Mouse (Mus musculus): ENCODE measurements around the gene Il2.

Gene Il2

DNA sequence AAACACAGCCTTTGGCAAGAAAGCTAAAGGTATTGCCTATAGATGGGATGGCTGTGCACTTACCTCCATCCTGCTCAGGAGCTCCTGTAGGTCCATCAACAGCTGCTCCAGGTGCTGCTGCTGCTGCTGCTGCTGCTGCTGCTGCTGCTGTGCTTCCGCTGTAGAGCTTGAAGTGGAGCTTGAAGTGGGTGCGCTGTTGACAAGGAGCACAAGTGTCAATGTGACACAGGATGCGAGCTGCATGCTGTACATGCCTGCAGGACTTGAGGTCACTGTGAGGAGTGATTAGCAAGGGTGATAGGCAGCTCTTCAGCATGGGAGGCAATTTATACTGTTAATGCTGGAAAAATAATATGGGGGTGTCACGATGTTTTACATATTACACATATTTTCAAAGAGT is at the start of gene Il2:
Gene Il2 (minus strand): TSS at position 305 of the 400 bp plus-strand sequence.
- no peak for DNase-seq (ENCODE audit: inconsistent age in 2 of 2, low spot score in 1 of 2)

DNA sequence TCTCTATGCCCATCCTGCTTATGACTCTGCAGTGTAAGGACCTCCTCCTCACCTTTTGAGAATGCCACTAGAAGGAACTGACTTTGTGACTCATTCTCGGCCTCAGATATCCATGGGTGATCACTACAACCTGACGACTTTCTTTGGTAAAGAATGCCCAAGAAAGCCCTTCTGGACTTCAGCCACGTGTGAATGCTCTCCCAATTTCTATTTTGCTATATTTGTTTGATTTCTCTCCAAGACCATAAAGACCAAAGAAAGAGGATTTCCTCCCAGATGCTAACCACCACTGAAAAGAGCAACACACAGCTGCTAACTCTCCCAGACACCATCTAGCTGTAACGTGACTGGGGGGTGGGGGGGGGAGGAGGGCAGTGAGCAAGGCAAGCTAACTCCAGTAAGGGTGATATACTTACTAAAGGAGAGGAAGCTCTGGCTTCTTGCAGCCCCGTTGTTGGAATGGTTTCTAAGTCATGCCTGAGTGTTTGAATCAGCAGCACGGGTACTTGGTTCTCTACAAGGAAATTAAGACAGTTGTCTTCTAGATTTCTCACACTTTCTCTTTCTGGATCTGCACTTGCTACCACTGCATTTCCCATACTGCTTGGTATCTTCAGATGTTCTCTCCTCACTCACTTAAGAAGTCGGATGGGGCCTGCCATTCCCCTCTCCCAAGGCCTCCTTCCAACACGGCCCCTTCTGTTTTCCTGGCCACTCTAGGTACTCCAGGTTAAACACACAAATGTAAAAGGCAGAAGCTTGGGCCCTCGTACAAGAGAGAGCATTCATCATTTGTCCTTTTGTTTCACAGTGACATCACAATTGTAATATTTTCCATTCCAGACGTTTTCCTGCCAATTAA is 49.2 kb upstream of the Il2 start:
- DNase-seq (ENCODE audit: inconsistent age in 2 of 2, low spot score in 1 of 2), result no peak

DNA sequence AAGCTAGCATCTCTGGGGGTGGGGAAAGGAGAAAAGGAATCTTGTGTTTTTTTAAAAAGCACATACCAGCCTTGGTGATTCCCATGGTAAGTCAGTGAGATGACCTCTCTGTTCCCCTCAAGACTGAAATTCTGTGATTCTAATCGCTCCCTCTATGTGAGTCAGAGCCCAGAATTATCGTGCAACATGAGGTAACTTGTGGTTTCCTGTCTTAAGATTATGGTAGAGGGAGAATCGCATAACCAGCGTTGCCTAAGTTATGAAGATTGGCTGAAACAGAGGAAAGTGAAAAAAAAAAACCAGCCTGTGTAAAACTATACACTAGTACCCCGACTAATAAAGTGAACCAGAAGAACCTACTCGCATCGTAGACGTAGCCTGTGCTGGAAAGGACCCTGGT is 47.5 kb upstream of the Il2 start:
- no peak for DNase-seq (ENCODE audit: inconsistent age in 2 of 2, low spot score in 1 of 2)

DNA sequence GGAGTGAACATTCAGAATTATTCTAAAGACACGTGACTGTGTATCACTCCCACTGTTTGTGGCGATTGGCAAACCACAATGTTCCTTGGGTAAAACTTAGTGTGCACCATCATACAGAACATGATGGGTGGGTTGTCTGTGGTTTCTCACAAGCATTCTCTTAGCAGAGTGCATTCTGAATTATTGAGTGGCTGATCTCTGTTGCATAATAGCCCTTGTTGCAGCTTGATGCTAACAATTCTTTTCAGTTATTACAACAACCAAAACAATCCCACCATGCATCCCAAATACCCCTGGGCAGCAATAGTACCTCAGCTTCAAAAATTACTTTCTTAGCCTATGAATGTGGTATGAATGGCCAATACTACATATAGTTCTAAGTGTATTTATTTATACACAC is 43.5 kb upstream of the Il2 start:
- no peak for DNase-seq (ENCODE audit: inconsistent age in 2 of 2, low spot score in 1 of 2)

DNA sequence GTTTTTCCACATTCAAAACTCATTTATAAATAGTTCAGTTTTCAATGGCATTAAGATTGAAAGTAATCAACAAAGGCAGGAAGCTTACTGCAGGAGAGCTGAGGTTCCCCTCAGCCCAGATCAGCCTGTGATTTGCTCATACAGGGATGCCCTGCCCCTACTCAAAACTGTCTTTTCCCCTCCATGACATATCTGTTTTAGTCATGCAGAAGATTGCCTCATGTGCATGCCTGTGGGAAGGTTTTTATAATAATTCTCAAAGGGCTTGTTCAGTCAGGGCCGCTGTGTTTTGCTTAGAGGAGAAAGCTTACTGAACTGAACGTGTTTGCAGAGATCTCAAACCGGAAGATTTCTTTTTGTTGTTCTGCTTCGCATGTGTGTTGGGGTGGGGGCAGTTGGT is 35.3 kb upstream of the Il2 start:
- DNase-seq (ENCODE audit: inconsistent age in 2 of 2, low spot score in 1 of 2), result no peak

DNA sequence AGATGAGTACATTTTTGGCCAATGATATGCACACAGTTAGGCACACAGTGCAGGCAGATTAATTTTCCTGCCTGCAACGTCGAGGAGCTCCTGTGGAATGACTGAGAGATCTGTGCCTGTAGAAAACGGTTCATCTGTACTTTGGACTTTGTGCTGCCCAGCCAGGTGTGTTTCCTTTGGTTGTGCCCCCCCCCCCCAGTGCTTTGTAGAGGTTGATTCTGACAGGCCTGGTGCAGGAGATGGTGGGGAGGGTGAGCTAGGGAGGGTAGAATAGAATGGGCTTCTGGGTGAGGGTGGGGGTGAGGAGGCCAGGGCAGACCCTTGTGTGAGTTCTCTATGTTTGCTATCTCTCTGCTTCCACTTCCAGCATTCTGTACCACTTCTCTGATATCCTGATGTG is 32.5 kb upstream of the Il2 start:
- no peak for DNase-seq (ENCODE audit: inconsistent age in 2 of 2, low spot score in 1 of 2)

DNA sequence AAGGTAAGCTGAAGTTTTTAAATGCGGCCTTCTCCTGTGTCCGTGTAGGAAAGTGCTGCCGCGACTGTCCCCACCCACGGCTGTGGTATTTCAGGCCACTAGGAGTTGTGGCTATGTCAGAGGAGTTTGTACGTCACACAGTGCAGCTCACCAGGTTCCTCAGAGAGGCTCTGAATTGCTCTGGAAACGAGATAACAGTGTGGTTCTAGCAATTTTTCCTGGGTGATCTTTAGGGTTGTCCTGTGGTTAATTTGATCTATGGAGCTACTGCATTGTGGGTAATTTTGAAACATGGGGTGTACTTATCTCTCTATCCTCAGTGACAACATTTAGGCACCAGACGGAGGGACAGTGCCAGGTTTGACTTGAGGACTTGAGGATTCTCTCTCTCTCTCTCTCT is 31.3 kb upstream of the Il2 start:
- peak in 1 of 2 experiments; percentile 13 for DNase-seq (ENCODE audit: inconsistent age in 2 of 2, low spot score in 1 of 2)

DNA sequence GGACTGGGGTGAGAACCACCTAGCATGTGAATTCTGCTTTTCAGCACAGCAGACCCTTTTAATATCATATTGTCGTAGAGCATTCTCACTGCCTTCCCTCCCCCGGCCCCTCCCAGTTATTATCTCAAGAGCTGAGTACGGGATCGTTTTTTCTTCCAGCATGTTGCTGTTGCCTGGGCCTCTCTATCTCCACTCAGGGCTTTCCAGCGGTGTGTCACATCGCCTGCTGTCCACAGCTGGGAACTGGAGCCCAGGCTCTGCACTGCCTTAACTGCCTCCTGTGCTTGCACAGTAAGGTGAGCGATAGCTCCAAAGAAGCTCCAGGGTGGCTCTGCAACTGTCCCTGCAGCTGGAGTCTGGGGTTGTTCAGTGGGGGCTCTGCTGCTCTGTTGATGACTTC is 28.6 kb upstream of the Il2 start:
- DNase-seq (ENCODE audit: inconsistent age in 2 of 2, low spot score in 1 of 2), result no peak

DNA sequence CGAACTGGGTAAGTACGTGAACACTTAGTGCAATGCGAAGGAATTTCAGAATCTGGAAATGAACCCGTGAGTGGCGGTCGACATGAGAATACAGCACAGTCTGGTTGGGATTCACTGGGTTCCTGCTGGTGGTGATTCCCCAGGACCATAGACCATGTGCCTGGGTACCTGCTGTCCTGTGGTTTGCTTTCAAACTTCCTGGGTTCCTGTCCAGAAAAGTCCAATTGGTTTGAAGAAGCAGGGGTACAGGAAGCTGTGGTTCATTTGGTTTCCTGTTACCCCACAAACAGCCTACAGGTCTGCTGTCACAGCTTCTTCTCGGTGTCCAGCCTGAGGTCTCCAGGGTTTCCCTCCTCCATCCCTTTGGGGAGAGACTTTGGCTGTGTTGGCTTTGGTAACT is 27.2 kb upstream of the Il2 start:
- DNase-seq (ENCODE audit: inconsistent age in 2 of 2, low spot score in 1 of 2), result no peak

DNA sequence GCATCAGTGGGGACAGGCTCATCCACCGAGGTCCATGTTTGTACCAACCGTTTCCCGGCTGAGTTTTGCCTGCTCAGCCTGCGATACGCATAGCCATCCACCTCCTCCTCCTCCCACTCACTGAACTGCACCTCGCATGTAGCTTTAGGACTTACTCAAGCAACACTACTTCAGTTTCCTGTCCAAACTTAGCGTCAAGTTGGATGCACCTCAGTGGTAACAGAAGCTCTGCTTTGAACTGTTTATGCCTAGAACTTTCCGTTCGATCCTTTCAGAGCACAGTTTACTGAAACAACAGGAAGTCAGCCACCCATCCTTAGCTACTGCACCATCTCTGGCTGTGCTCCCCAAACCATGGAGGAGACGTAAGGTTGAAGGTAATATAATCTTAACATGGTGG is 26.5 kb upstream of the Il2 start:
- no peak for DNase-seq (ENCODE audit: inconsistent age in 2 of 2, low spot score in 1 of 2)

DNA sequence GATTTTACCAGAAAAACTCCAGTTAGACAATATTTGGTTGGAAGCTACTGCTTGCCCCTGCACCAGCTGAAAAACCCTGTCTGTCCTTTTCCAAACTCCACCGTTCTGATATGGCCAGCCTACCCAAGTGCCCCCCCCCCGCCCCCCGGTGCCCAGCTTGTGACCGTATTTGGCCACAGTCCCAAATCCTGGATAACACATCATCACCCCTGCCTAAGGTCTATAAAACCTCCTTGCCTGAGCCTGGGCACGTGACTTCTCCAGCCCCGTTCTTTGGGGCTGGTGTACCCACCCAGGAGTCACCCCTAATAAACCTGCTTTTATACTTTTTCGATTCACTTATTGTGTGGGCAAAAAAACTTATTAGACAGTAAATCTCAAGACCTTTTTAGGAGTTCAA is 21.1 kb upstream of the Il2 start:
- no peak for DNase-seq (ENCODE audit: inconsistent age in 2 of 2, low spot score in 1 of 2)

DNA sequence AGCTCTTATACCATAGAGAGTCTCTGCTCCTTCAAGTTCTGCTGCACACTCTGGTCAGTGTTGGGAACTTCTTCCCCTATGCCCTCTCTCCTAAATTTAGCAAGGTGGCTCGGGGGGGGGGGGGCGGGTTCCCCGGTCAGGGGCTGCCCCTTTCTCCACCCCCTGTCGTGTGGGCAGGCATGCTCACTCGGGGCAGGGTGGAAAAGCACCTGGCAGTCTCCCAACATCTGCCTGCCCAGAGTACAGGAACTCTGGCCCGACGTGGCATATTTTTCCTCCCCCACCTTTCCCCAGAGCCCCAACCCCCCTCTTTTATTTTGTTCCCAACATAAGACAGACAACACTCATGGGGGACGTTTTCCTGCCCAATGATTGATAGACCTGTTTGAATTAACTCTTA is 20.6 kb upstream of the Il2 start:
- DNase-seq (ENCODE audit: inconsistent age in 2 of 2, low spot score in 1 of 2), result no peak

DNA sequence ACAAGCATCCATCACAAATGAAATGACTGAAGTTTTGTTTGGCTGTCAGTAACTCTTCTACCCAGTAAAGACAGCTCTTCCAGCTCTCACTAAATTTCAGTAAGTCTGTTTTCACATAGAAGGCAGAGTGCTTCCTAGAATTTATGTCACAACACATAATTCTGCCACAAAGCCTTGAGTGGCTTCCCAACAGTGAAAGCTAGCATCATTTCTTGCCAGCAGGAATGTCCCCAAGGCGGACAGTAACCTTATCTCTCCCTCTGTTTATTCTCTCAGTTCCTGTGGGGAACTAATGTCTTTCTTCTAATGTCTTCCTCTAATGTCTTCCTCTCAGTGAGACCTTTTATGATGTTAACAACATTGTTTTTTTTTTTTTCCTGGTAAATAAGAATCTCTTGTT is 19.2 kb upstream of the Il2 start:
- DNase-seq (ENCODE audit: inconsistent age in 2 of 2, low spot score in 1 of 2), result no peak

DNA sequence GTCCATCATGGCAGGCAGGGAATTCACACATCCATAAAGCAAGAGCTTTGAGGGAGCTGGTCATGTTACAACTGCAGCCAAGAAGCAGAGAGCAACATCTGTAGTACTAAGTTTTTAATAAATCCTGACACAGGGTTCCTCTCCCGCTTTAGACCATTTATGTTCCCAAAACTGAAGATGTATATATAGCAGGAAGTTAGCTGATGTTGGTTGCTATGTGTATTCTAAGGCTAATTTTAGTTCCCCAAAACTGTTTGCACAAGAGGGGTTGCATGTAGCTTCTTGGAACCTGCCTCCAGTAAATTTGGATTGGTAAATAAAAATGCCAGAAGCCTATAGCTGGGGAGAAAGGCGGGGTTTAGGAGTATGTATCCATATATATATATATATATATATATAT is 16.1 kb upstream of the Il2 start:
- no peak for DNase-seq (ENCODE audit: inconsistent age in 2 of 2, low spot score in 1 of 2)

DNA sequence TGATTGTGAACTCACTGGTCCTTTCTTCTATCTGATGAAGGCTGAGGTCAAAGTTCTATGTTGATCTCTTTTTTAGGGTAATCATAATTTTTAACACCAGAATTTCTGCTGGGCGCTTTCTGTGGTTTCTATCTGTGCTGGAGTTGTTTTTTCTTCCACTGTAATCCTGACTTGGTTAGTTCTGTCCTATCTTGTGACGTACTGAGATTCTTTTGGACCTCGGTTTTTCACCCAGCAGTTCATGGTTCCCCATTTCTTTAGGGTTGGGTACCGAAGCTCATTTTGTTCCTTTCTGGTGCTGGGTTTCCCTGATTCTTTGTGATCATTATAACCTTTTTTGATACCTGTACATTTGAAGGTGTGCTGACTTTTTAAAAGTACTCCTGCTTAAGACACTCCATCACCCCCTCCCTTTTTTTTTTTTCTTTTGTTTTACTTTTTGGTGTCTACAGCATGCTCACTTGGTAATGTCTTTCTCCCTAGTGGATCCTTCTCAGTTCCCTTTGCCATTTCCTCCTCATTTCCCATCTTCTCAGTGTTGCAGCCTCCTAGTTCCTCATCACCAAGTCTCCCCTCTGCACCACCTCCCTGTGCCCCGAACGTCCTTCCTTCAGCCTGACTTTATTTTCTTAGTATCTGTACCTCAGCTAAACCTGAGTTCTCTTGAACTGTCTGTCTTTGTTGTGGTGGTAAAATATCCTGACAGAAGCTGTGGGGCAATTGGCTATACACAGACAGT is 14.6 kb upstream of the Il2 start:
- no peak for DNase-seq (ENCODE audit: inconsistent age in 2 of 2, low spot score in 1 of 2)

DNA sequence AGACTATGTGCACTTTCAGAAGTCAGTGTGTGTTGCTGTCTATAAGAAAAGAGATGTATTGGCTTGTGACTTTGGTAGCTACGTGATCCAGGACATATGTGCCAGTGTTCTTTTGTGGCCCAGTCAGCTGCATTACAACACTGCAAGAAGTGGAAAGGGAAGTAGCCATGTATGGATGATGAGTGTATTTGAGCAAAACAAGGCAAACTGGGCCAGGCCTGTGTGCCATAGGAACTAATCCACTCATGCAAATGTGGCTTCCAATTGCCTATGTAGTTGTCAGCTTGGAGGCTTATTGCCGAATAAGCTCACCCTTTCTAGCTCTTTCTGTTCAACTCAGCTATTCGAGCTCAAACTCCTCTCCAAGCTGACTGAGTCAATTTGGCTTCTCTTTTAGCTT is 13.4 kb upstream of the Il2 start:
- DNase-seq (ENCODE audit: inconsistent age in 2 of 2, low spot score in 1 of 2), result peak in 1 of 2 experiments; percentile 23

DNA sequence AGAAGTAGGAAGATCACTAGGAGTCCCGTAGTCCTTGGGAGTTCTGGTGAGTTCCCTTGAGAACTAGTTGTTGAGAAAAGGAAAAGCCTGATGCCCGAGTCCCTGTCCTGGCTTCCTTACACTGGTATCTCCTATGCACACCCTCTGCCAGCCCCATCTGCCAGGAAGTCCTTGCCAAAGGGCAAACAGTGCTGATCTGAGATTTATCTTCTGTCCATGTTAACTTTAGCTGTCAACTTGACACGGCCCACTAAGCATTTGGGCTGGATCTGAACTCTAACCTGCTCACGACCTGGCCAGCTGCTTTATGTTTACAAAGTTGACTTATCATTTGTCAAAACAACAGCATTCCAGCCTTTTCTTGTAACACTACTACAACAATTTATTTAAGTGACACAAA is 11.5 kb upstream of the Il2 start:
- DNase-seq (ENCODE audit: inconsistent age in 2 of 2, low spot score in 1 of 2), result no peak

DNA sequence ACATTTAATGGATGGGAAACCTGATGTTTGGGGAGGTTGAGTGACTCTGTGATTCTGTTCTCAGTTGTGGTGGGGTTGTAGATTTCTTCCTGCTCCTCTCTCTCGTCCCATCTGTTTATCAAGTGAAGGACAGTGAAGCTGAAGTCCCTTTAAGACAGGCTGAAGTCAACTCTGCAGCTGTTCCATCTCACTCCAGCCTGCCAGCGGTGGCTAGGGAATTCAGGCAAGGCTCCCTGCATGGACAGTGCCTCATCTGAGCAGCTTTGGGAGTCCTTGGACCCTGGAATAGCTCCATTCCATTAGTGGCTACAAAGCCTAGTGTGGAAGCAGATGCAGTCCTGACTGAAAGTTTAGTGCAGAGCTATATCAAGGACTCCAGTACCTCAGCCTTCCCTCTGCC is 3.3 kb upstream of the Il2 start:
- no peak for DNase-seq (ENCODE audit: inconsistent age in 2 of 2, low spot score in 1 of 2)

DNA sequence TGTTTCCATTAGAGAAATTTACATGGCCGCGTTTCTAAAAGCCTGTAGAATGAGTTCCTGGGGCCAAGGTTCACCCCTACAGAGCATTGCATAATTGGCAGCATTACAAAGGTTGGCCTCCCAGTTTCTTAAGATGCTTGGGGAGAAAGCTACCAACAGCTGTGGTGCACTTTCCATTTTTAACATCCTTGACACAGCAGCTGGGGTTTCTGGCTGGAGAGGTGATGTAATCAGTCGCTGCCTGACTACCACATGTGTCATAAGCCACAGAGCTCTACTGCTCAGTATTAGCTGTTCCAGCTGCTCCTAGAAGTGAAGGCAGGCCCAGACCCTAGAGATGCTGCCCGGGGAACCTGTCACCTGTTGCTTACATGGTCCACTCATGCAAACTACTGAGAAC is 2.5 kb upstream of the Il2 start:
- DNase-seq (ENCODE audit: inconsistent age in 2 of 2, low spot score in 1 of 2), result peak in 1 of 2 experiments; percentile 52

DNA sequence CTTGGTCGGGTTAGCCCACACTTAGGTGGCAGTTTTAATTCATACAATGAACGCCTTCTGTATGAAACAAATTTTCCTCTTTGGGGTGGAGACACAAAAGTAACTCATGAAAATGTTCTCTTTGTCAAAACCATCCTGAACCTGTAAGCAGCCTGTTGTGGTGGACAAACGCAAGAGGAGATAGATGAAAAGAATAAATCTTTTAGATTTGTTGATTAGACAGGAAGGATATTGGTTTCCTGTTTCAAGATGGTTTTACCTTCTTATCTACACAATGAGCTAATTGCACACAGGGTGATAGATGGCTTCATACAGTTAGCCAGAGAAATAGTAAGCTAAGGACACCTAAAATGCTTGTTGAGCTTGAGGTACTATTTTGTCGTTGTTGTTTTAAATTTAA is 403 bp upstream of the Il2 start:
- no peak for DNase-seq (ENCODE audit: inconsistent age in 2 of 2, low spot score in 1 of 2)

DNA sequence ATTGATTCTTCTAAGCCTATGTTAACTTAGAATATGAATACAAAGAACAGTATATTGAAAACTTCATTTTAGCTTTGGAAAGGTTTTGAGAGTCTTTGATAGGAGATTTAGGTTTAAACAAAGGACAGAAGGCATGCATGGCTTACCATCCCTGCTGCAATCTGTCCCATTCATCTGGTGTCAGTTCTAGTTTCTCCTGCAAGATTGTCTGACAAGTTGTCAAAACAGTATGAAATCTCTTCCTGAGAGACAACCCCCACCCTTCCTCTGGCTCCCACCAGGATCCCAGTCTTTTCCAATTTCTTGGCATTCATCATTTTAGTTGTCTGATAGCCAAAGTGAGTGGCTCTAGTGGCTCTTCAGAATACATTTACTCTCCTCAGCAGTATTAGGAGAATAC is 35.0 kb downstream of the Il2 start:
- no peak for DNase-seq (ENCODE audit: inconsistent age in 2 of 2, low spot score in 1 of 2)

DNA sequence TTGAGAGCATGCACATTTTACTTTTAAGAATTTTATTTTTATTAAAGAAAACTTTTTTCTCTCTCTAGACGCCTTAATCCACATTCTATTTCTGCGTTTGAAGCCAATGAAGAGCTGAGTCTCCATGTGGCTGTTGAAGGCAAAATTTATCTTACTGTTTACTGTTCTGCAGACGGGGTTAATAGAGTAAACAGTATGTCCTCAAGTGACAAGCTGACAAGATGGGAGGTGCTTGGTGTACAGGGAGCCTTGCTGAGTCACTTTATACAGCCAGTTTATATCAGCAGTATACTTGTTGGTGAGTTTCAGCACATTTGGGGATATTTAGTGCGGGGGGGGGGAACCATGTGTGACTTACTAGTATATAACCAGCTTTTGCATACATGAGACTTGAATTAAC is 40.9 kb downstream of the Il2 start:
- no peak for DNase-seq (ENCODE audit: inconsistent age in 2 of 2, low spot score in 1 of 2)

DNA sequence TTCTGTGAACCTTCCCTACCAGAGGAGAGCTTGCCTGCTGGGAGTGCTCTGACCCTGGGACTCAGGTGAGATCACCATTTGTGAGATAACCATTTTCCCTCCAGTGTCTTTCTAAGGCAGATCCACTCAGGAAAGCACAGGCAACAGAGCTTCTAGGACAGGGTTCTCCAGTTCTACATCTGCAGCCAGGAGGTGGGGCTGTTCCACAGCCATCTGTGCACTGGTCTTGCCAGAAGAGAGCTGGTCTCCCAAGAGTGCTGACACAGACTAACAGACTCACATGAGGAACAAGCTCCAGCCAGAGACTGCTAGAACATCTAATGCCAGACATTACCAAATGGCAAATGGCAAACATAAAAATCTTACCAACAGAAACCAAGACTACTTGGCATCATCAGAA is 52.5 kb downstream of the Il2 start:
- DNase-seq (ENCODE audit: inconsistent age in 2 of 2, low spot score in 1 of 2), result peak; percentile 27 to 64
